Mouse (Mus musculus) cerebellum, adult 2 months (tissue): ENCODE measurements at regions not wholly inside any gene's neighbourhood (a gene's known extent, or its start where the extent isn't known, plus 50 kb on each side); places are given as distances from the start of the nearest gene placed in this dataset.
"Not testable (repeated sequence)": the region's sequence is repeated elsewhere in the genome, so short reads cannot be mapped to it uniquely, and the experiment has no call there.

ENCODE experiments used
- DNase-seq, 2 experiments: peaks; one replicate each; pipeline ENCODE4 v3.0.0; 2021
- H3K27ac ChIP-seq: fragments of 200-500 bp; 2 replicates; pipeline ENCODE4 v1.5.1; 2012; ENCODE audit warnings: low read length, control low read depth, inconsistent platforms; ENCODE audit not compliant: insufficient read depth
- H3K27me3 ChIP-seq: fragments of 200-500 bp; 2 replicates; pipeline ENCODE4 v1.6.1; 2012; ENCODE audit warnings: inconsistent platforms, mild to moderate bottlenecking, low read length, moderate library complexity; ENCODE audit not compliant: control insufficient read depth, insufficient read depth
- H3K4me1 ChIP-seq: fragments of 200-500 bp; 2 replicates; pipeline ENCODE4 v1.6.1; 2011; ENCODE audit warnings: low read length; ENCODE audit not compliant: control insufficient read depth, insufficient read depth
- H3K4me3 ChIP-seq: fragments of 200-500 bp; replicated peaks from 2 replicates; pipeline ENCODE3; 2011; ENCODE audit warnings: mild to moderate bottlenecking, low read depth, low read length, control low read depth; ENCODE audit not compliant: insufficient read depth
- CTCF ChIP-seq: fragments of 200-500 bp; IDR thresholded peaks from 2 replicates; pipeline ENCODE4 v1.5.1; 2011; ENCODE audit warnings: low read depth, mild to moderate bottlenecking, control low read depth, low read length, moderate library complexity, borderline replicate concordance; ENCODE audit not compliant: insufficient read depth
- POLR2A ChIP-seq: fragments of 200-500 bp; IDR thresholded peaks from 2 replicates; pipeline ENCODE4 v1.6.1; 2011; ENCODE audit warnings: low read length, control low read depth, borderline replicate concordance; ENCODE audit not compliant: insufficient read depth
- WGBS: fragments of 180-500 bp; shearing (Covaris S2); methylation state at CpG from one replicate; pipeline ENCODE4 v1.1.7; 2018; 5-methylcytosine and 5-hydroxymethylcytosine counted together

GRCm38 (mm10) chr4:84151247-84151646 lies 523.8 kb downstream of the Bnc2 start:
- no peak overlapping the region for H3K4me3 ChIP-seq
- TF ChIP-seq CTCF (no peak), POLR2A (no peak)
- DNase-seq, result no peak
- 74% methylated on average over 9 of the region's 9 CpGs for WGBS
- no peak overlapping the region for H3K27ac ChIP-seq
- H3K4me1 ChIP-seq, result no peaks in the 10 kb centered on the region; the same call in 1 of the 2 replicates
- H3K27me3 ChIP-seq, result no peaks in the 10 kb centered on the region

DNA sequence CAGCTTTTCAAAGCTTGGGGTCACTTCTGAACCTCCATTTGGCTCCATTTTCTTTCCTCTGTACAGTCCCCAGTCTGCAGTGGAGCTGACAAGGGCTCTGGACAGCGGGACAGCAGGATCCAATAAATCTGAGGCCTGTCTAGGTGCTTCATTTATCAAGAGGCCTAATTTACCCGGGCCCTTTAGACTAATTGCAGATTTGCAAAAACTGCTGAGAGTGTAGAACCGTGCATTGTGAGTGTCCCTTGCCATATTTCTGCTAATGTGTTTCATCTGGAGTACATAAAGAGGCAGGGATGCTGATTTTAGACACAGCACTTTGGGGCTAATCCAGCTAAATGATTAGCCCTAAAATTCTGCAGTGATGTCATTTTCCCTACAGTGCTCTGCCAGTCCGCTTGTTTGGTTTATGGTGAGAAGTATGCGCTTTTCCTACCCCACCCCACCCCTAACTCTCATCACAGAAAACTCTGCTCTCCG lies 523.1 kb downstream of the Bnc2 start:
- no peak overlapping the region for H3K27ac ChIP-seq
- H3K4me3 ChIP-seq, result no peak overlapping the region
- no peaks in the 10 kb centered on the region; the same call in 1 of the 2 replicates for H3K4me1 ChIP-seq
- DNase-seq, result no peak
- H3K27me3 ChIP-seq, result no peaks in the 10 kb centered on the region
- TF ChIP-seq POLR2A (no peak), CTCF (no peak)
- 70% methylated on average over 6 of the region's 6 CpGs for WGBS

DNA sequence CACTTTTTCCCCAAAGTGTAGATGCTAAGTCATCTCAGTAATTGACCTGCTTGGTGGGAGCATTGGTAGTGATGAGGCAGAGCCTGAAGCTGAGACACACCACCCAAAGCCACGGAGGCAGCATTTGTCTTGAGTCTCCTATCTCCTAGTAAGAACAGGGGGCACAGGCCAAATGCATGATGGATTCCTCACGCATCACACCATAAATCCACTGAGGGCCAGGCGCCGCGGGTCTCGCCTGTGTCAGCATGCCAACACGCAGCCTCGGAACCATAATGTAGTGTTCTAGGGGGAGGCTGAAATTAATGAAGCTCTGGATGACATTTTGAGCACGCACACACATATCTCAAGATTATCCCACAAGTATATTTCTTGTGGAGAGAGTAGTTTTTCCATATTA lies 521.5 kb downstream of the Bnc2 start:
- WGBS, result 97% methylated on average over 9 of the region's 9 CpGs
- Histone ChIP-seq H3K27me3 (no peaks in the 10 kb centered on the region), H3K4me1 (no peaks in the 10 kb centered on the region; the same call in 1 of the 2 replicates), H3K27ac (no peak overlapping the region), H3K4me3 (no peak overlapping the region)
- TF ChIP-seq CTCF (no peak), POLR2A (no peak)
- DNase-seq, result no peak

DNA sequence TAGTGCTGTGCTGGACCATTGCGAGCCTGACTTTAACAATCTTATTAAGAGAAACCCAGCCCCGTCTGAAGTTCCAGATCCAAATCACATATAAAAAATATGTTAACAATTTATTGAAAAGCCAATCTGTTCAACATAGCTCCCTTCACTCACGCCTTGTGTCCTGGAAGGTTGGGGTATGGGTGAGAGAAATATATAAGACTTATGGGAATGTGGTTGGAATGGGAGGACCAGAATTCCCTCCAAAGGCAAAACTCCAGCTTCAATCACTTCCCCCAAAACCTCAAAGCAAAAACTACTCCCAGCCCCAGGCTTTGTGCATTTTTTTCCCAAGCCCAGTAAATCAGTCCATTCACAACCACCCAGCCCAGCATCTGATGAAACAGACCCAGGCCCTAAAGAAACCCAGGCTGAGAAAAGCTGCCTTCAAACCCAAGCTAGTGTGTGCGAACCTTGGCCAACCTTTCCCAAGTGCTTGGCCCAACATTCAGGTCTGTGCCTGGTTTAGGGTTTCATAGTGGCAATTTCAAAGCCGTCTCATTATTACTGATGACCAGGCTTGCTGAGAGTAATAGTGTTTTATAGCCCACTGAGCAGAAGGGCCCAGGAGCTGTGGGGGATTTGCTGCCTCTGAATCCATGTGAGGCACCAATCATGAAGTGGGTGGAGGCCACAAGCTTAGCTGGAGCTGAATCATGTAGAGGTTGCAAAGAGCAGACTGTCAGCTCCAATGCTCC lies 517.0 kb downstream of the Bnc2 start:
- no peak for DNase-seq
- WGBS, result 90% methylated on average over 5 of the region's 5 CpGs
- H3K27ac ChIP-seq, result no peak overlapping the region
- no peaks in the 10 kb centered on the region for H3K27me3 ChIP-seq
- no peak overlapping the region for H3K4me3 ChIP-seq
- no peaks in the 10 kb centered on the region for H3K4me1 ChIP-seq
- TF ChIP-seq CTCF (no peak), POLR2A (no peak)

GRCm38 (mm10) chr4:84163362-84163761 lies 511.7 kb downstream of the Bnc2 start:
- Histone ChIP-seq H3K4me3 (no peak overlapping the region), H3K27me3 (no peaks in the 10 kb centered on the region), H3K27ac (no peak overlapping the region), H3K4me1 (no peaks in the 10 kb centered on the region)
- no peak for DNase-seq
- TF ChIP-seq POLR2A, result no peak
- TF ChIP-seq CTCF, result no peak
- WGBS, result 95% methylated on average over 6 of the region's 6 CpGs

DNA sequence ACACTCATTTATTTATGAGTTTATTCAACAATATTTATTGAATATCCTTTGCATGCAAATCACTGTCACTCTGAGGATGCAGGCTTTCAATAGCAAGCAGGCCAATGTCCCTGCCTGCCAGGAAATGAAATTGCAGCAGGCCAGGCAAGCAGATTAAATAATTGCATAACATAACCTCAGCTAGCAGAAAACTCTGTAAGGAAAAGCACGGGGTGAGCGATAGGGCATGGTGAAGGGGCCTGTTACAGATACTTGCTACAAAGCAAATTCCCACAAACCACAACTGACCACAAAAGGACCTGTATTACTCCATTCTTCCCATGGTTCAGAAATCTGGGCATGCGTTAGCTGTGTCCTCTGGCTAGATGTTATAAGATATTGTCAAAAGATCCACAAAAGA lies 509.8 kb downstream of the Bnc2 start:
- Histone ChIP-seq H3K4me1 (no peaks in the 10 kb centered on the region), H3K27ac (no peak overlapping the region), H3K4me3 (no peak overlapping the region), H3K27me3 (no peaks in the 10 kb centered on the region)
- WGBS, result 89% methylated on average over 3 of the region's 3 CpGs
- DNase-seq, result no peak
- TF ChIP-seq POLR2A (no peak), CTCF (no peak)

- Histone ChIP-seq H3K4me1 (no peaks in the 10 kb centered on the region), H3K27me3 (no peaks in the 10 kb centered on the region), H3K27ac (no peak overlapping the region), H3K4me3 (no peak overlapping the region)
- no peak for DNase-seq
- WGBS, result 34% methylated on average over 6 of the region's 6 CpGs
- TF ChIP-seq POLR2A, result no peak
- TF ChIP-seq CTCF, result no peak
These were observed 502.2 kb downstream of the Bnc2 start for GRCm38 (mm10) chr4:84172841-84173240.

GRCm38 (mm10) chr4:84173441-84173840 lies 501.6 kb downstream of the Bnc2 start:
- TF ChIP-seq POLR2A (no peak), CTCF (no peak)
- H3K27ac ChIP-seq, result no peak overlapping the region
- 78% methylated on average over 2 of the region's 2 CpGs for WGBS
- no peak overlapping the region for H3K4me3 ChIP-seq
- H3K4me1 ChIP-seq, result no peaks in the 10 kb centered on the region
- DNase-seq, result no peak
- H3K27me3 ChIP-seq, result no peaks in the 10 kb centered on the region

- not testable (repeated sequence) for H3K4me1 ChIP-seq, DNase-seq, H3K4me3 ChIP-seq, H3K27me3 ChIP-seq, H3K27ac ChIP-seq
- WGBS, result 98% methylated on average over 6 of the region's 6 CpGs
These were observed 498.6 kb downstream of the Bnc2 start for GRCm38 (mm10) chr4:84176457-84176856.
